Mouse (Mus musculus): ENCODE results near the gene Snapc5.
"Not testable (repeated sequence)": the region's sequence is repeated elsewhere in the genome, so short reads cannot be mapped to it uniquely, and the experiment has no call there.

DNA sequence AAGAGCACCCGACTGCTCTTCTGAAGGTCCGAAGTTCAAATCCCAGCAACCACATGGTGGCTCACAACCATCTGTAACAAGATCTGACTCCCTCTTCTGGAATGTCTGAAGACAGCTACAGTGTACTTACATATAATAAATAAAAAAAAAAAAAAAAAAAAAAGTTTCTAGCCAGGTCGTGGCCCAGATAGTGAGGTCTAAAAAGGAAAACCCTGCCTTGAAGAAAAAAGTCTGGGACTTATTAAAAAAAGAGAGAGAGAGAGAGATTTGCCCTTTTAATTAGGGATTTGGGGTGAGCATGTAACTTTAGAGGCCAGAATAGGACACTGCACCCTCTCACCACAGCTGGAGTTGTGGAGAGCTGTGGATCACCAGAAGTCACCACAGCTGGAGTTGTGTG lies 9.1 kb upstream of the Snapc5 start:
- TF ChIP-seq GATA1 (IDR thresholded peaks at IDR 0.05; ENCODE audit: borderline replicate concordance, low read length); FLI1 (IDR thresholded peaks at IDR 0.05; ENCODE audit: low read length): not testable (repeated sequence)

Data from megakaryocyte, embryonic 14.5 days (primary cell).